Mouse (Mus musculus) liver, embryonic 16.5 days (tissue): ENCODE data around the gene Ddx39b. TPM values are rescaled to one million over a fixed set of nuclear protein-coding genes. Genes with fewer than 3 reads are reported as not detected.
"Not testable (repeated sequence)": the region's sequence is repeated elsewhere in the genome, so short reads cannot be mapped to it uniquely, and the experiment has no call there.

ENCODE experiments used
- ATAC-seq: fragments of 200-750 bp; cut with Nextera tagmentation; 2 replicates; pipeline ENCODE4 v1.8.0; 2017; ENCODE audit warnings: low read depth, mild to moderate bottlenecking, moderate number of reproducible peaks, moderate library complexity
- H3K27ac ChIP-seq: fragments of 300-500 bp; sonication (generic); 2 replicates; pipeline ENCODE4 v1.5.1; 2014; ENCODE audit warnings: mild to moderate bottlenecking, low read length
- H3K27me3 ChIP-seq: fragments of 300-500 bp; sonication (generic); 2 replicates; pipeline ENCODE4 v1.6.1; 2014; ENCODE audit warnings: low read depth, low read length, mixed read lengths; ENCODE audit not compliant: control insufficient read depth, insufficient read depth
- H3K36me3 ChIP-seq: fragments of 300-500 bp; sonication (generic); 2 replicates; pipeline ENCODE4 v1.6.1; 2014; ENCODE audit warnings: mild to moderate bottlenecking; ENCODE audit not compliant: control insufficient read depth, insufficient read depth
- H3K4me1 ChIP-seq: fragments of 300-500 bp; sonication (generic); 2 replicates; pipeline ENCODE4 v1.6.1; 2014; ENCODE audit warnings: low read depth, low read length, mixed read lengths; ENCODE audit not compliant: control insufficient read depth
- H3K4me2 ChIP-seq: fragments of 300-500 bp; sonication (generic); 2 replicates; pipeline ENCODE4 v1.6.1; 2014; ENCODE audit warnings: low read depth, low read length, mixed read lengths
- H3K4me3 ChIP-seq: fragments of 300-500 bp; sonication (generic); 2 replicates; pipeline ENCODE4 v1.5.1; 2014; ENCODE audit warnings: low read depth, mild to moderate bottlenecking, low read length
- H3K9ac ChIP-seq: fragments of 300-500 bp; sonication (generic); 2 replicates; pipeline ENCODE4 v1.6.1; 2014; ENCODE audit warnings: low read depth, low read length
- H3K9me3 ChIP-seq: fragments of 300-500 bp; sonication (generic); replicated peaks from 2 replicates; pipeline ENCODE4 v1.6.1; 2016; ENCODE audit warnings: low read length; ENCODE audit not compliant: control insufficient read depth
- WGBS: fragments of 180-500 bp; shearing (Covaris S2); extraction: QIAGEN DNeasy Blood & Tissue Kit; methylation state at CpG from one replicate; pipeline ENCODE4 v1.1.7; 2014; ENCODE audit not compliant: insufficient replicate concordance; 5-methylcytosine and 5-hydroxymethylcytosine counted together
- polyA plus RNA-seq: library from polyadenylated mRNA; unstranded; fragments of >200 nt; fragmentation: Nextera tagmentation; extraction: Ambion mirVana; gene quantifications from 2 replicates; pipeline ENCODE4 v1.2.1, GENCODE M21; 2015

The Ddx39b gene
- polyA plus RNA-seq, 1 experiment from 2014 or later = 128 TPM

DNA sequence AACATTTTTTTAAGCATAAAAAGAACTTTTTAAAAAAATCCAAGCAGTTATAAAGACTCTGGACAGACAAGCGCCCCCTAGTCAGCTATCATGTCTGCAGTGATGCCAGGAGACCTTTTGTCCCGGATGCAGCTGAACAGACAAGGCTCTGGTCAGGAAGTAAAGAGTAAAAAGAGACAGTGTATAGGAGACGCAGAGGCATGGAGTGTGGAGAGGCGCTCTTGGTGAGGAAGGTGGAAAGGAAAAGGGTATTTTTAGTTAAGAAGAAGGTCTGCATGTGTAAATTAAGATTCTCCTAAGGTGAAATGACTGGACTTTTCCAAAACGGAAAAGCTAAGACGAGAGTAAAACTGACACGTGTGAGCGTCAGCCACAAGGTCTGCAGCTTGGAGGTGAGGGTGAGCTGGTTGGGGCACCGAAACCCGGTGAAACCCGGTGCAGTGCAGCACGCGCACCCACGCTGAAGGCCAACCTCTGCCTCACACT lies 14.9 kb upstream of the Ddx39b start:
- Histone ChIP-seq H3K4me2 (no peak overlapping the region), H3K4me1 (no peaks in the 10 kb centered on the region; the same call in none of the 2 replicates), H3K36me3 (peaks cover 10% of the 10 kb centered on the region), H3K9me3 (no peaks in the 10 kb centered on the region), H3K27me3 (no peaks in the 10 kb centered on the region), H3K9ac (no peak overlapping the region), H3K27ac (no peak overlapping the region), H3K4me3 (no peak overlapping the region)
- no peak for ATAC-seq
- 70% methylated on average over 14 of the region's 14 CpGs for WGBS

DNA sequence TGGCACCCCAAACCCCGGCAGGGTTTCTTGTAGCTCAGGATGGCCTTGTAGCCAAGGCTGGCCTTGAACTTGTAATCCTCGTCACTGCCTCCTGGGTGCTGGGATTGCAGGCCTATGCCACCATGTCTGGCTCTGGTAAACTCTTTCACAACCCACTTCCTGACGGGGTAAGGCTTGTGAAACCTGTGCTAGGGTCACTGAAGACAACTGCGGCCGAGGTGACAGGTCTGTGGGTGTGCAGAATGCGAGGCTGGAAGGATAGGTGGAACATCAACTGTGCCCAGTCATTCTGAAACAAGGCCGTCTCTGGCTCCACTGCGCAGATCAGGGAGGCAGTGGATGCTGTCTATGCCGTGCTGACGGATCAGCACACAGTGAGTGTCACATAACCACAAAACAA lies 10.5 kb upstream of the Ddx39b start:
- Histone ChIP-seq H3K4me2 (no peak overlapping the region), H3K9me3 (no peaks in the 10 kb centered on the region), H3K9ac (no peak overlapping the region), H3K27me3 (no peaks in the 10 kb centered on the region), H3K4me1 (peaks cover 22% of the 10 kb centered on the region), H3K36me3 (peaks cover 10% of the 10 kb centered on the region), H3K27ac (peak overlapping the region; percentile 31; the same call in 1 of the 2 replicates), H3K4me3 (no peak overlapping the region)
- WGBS = 73% methylated on average over 10 of the region's 10 CpGs
- no peak for ATAC-seq

DNA sequence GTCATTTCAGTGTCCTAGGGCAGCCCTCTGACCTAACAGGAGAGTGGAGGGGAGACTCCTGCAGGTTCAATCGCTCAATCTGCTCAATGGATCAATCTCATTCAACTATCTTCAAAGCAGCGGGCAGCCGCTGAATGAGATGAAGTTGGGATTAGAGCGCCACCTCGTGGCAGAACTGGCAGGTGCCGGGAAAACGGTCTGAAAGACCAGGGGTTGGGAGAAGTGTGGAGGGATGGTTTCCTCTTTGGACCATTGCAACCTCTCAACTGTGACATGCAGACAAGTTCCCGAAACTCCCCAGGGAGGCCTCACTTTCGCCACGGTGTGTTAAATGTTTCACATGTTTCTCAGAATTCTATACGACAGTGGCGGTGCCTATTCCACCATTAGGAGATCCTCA lies 9.5 kb upstream of the Ddx39b start:
- no peaks in the 10 kb centered on the region for H3K9me3 ChIP-seq
- ATAC-seq = no peak
- peaks cover 27% of the 10 kb centered on the region for H3K4me1 ChIP-seq
- H3K27me3 ChIP-seq = no peaks in the 10 kb centered on the region
- H3K9ac ChIP-seq = no peak overlapping the region
- peaks cover 10% of the 10 kb centered on the region for H3K36me3 ChIP-seq
- 9% methylated on average over 12 of the region's 12 CpGs for WGBS
- peak overlapping the region; percentile 9; the same call in 1 of the 2 replicates for H3K4me3 ChIP-seq
- peak overlapping the region; percentile 45 for H3K4me2 ChIP-seq
- peak overlapping the region; percentile 53 for H3K27ac ChIP-seq

DNA sequence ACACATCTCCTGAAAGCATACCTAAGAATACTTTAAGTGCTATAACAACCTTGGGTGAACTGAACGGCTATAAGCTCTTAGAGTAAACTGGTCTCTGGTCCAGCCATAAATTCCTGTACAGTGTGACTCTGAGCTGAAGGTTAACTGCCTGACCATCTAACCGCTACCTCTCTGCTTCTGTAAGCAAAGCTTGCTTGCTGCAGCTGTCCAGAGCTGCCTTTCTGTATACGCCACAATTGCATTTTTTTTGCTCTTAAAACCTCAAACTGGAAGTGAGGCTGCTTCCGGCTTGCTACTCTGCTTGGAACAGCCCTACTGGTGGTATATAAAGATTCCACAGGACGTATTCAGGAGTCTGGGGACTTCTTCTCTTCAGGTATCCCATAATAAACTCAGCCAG lies 8.9 kb upstream of the Ddx39b start:
- H3K27ac ChIP-seq = peak overlapping the region; percentile 53

DNA sequence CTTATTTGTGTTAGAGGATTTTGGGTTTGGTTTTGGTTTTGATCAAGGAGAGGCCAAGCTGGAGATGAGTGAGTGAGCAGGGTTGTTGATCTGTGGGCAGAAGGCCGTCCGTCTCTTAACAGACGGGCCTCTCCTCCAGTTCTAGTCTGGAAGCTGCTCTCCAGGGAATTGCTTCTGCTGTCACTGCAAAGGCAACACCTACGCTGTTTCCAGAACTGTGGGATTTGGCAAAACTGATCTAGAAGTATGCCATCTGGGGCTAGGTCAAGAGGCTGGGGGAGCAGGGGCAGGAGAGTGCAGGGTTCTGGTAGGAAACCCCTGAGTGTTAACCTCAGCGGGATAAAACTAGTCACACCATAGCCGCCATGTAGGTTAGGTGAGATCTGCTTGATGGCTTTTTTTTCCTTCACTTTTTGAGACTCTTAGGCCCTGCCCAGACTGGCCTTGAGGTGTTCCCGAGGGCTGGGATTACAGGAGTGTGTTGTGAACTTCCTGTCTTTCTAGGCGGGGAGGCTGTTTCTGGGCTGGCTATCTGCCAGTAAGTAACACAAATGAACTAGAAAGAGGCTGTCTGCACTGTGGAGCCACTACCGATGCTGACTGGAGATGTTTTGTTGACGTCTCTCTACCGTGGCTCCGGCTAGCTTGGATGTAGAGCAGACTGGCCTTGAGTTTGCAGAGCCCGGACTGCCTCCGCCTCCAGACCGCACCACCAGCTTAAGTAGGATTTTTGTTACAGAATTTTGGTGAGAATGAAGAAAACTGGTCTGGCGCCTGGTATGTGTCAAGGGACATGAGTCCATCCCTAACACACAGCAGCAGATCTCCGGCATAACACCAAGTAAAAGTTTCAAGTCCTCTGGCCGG lies 8.2 kb upstream of the Ddx39b start, which contains the start of gene Atp6v1g2:
Atp6v1g2 (plus strand) TSS at position 547 of the 867 bp plus-strand sequence.
- H3K4me1 ChIP-seq = peaks cover 27% of the 10 kb centered on the region
- H3K9ac ChIP-seq = peak within 1 kb of the TSS; percentile 84
- WGBS = 63% methylated on average over 18 of the region's 18 CpGs
- no peaks in the 10 kb centered on the region for H3K27me3 ChIP-seq
- H3K9me3 ChIP-seq = no peaks in the 10 kb centered on the region
- H3K27ac ChIP-seq = peak within 1 kb of the TSS; percentile 96
- H3K36me3 ChIP-seq = peaks cover 10% of the 10 kb centered on the region
- ATAC-seq = no peak
- H3K4me3 ChIP-seq = peak within 1 kb of the TSS; percentile 75
- H3K4me2 ChIP-seq = peak within 1 kb of the TSS; percentile 90

More for the DNA sequence above, 8.9 kb upstream of the Ddx39b start:
- Histone ChIP-seq H3K4me1 (peaks cover 27% of the 10 kb centered on the region), H3K4me2 (peak overlapping the region; percentile 45), H3K36me3 (peaks cover 10% of the 10 kb centered on the region), H3K9me3 (no peaks in the 10 kb centered on the region), H3K9ac (peak overlapping the region; percentile 11), H3K4me3 (peak overlapping the region; percentile 9; the same call in 1 of the 2 replicates), H3K27me3 (no peaks in the 10 kb centered on the region)
- WGBS = 56% methylated on average over 5 of the region's 5 CpGs
- ATAC-seq = no peak

DNA sequence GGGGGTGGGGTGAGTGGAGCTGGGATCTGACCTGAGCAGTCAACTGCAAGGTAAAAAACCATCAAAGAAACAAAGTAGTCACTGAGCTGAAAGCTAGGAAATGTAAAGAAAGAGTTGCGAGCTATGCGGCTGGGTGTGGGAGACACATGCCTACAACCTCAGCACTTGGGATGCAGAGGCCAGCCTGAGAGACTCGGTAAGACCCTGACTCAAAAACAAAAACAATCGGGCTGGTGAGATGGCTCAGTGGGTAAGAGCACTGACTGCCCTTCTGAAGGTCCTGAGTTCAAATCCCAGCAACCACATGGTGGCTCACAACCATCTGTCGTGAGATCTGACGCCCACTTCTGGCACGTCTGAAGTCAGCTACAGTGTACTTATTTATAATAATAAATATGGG lies 7.5 kb upstream of the Ddx39b start:
- H3K27ac ChIP-seq, H3K9me3 ChIP-seq, H3K27me3 ChIP-seq, ATAC-seq, H3K36me3 ChIP-seq, H3K9ac ChIP-seq: not testable (repeated sequence)
- Histone ChIP-seq H3K4me1 (peaks cover 27% of the 10 kb centered on the region), H3K4me3 (peak overlapping the region; percentile 75), H3K4me2 (peak overlapping the region; percentile 90)
- 64% methylated on average over 7 of the region's 7 CpGs for WGBS

DNA sequence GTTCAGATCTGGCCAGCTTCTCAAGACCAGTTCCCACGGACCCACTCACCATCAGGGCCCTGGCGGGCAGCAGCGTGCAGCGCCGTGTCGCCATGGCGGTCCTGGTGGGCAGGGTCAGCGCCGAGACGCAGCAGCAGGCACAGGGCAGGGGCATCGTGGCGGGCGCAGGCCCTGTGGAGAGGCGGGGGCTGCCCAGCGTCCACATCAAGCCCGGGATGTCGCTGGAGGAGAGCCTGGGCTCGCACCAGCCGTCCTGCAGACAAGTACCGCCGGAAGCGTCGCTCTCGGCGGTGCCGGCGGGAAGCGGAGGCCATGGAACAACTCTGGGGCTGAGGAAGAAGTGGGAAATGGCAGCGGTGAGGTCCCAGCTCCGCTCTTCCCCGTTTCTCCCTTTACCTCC lies 6.6 kb upstream of the Ddx39b start:
- Histone ChIP-seq H3K27me3 (no peaks in the 10 kb centered on the region), H3K9me3 (no peaks in the 10 kb centered on the region), H3K9ac (peak overlapping the region; percentile 84), H3K27ac (peak overlapping the region; percentile 96), H3K36me3 (peaks cover 4% of the 10 kb centered on the region; the same call in 1 of the 2 replicates), H3K4me3 (peak overlapping the region; percentile 75), H3K4me1 (peaks cover 27% of the 10 kb centered on the region), H3K4me2 (peak overlapping the region; percentile 90)
- WGBS = 3% methylated on average over 29 of the region's 31 CpGs
- 0 out of 2 replicates have a peak, but pooled peaks have one; percentile 7 for ATAC-seq

DNA sequence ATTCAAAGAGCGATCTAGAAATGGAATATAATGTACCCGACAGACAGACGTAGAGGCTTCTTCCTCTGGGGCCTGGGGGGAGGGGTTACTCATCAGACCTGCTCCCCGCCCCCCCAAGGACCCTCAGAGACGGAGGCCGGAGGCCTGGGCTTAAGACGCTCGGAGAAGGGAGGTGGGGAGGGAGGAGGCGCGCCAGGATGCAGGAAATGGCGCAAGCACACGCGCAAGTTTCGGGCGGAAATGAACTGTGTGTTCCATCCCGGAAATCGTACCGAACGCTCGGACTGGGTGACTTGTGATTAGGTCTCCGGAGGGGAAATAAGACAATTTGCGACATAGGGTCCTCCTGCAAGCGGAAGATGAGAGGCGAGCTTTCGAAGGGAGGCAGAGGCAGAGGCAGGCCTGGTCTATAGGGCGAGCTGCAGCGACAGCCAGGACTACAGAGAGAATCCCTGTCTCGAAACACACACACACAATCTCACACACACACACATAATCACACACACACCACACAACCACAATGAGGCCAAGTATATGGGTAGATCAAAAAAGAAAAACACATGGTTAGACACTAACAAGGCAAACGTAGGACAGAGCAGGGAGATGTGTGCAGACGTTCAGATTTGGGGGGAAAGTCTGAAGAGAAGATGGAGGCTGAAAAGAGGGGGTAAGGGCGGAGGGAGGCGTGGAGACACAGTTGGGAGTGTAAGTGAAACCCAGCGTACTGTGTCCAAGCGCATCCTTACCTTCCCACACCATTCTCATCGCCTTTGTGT lies 5.7 kb upstream of the Ddx39b start, which contains the start of gene Nfkbil1:
Nfkbil1 (minus strand) TSS at position 179 of the 776 bp plus-strand sequence.
- peak; percentile 79 for ATAC-seq
- peaks cover 36% of the 10 kb centered on the region for H3K4me1 ChIP-seq

More for the DNA sequence above, 5.7 kb upstream of the Ddx39b start, which contains the start of gene Nfkbil1:
- peak within 1 kb of the TSS; percentile 96 for H3K27ac ChIP-seq
- H3K4me3 ChIP-seq = peak within 1 kb of the TSS; percentile 75
- peaks cover under 1% of the 10 kb centered on the region; the same call in 1 of the 2 replicates for H3K36me3 ChIP-seq
- H3K4me2 ChIP-seq = peak within 1 kb of the TSS; percentile 90
- WGBS = under 1% methylated on average over 35 of the region's 35 CpGs
- H3K9me3 ChIP-seq = no peaks in the 10 kb centered on the region
- peak within 1 kb of the TSS; percentile 84 for H3K9ac ChIP-seq
- no peaks in the 10 kb centered on the region for H3K27me3 ChIP-seq
